Mouse (Mus musculus): Measurements from ENCODE around the gene Plpp1.

Gene Plpp1

GRCm38 (mm10) chr13:112811708-112812403 lies 11.3 kb downstream of the Plpp1 start:
- 80% methylated on average over 8 of the region's 8 CpGs for whole genome bisulfite sequencing

DNA sequence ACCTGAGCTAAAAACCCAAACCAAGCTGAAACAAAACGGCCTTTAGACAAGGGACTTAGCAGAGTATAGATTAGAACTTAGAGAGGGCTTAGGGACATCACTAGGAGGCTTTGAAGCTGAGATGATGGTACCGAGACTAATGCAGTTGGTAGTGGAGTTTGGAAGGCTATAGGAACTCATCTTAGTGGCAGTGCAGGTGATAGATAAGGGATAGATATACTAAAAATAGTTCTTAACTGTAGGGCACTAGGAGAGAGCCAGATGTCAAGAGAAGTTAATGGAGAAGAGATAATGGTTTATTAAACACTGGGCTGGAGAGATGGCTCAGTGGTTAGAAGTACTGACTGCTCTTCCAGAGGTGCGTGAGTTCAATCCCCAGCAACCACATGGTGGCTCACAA lies 15.4 kb downstream of the Plpp1 start:
- 94% methylated on average over 3 of the region's 3 CpGs for WGBS

- WGBS, result 77% methylated on average over 3 of the region's 3 CpGs
Observed at GRCm38 (mm10) chr13:112818125-112818524, 17.5 kb downstream of the Plpp1 start.

- 75% methylated on average over 3 of the region's 3 CpGs for WGBS
Observed at GRCm38 (mm10) chr13:112822413-112822812, 21.8 kb downstream of the Plpp1 start.

GRCm38 (mm10) chr13:112823236-112823910 lies 22.8 kb downstream of the Plpp1 start:
- 75% methylated on average over 6 of the region's 6 CpGs for WGBS

GRCm38 (mm10) chr13:112823911-112824648 lies 23.5 kb downstream of the Plpp1 start:
- WGBS, result 70% methylated on average over 8 of the region's 8 CpGs

DNA sequence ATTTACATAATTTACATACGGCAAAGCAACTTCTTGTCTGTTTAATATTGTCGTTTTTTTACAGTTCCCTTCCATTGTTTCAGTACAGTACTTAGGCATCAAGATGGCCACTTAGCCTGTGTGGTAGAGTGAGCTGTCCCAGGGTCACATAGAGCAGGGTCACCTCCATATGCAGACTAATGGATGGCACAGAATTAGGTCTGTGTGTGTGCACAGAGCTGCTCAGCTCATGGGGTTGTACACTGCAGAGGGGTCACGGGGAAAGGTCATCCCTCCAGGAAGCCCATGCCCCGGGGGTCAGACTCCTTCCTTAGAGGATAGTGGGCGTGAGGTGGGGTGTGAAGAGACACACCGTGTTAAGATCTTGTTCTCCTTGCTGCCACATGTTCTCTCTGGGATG lies 24.9 kb downstream of the Plpp1 start:
- WGBS, result 74% methylated on average over 6 of the region's 6 CpGs

- 93% methylated on average over 2 of the region's 2 CpGs for WGBS
Observed at GRCm38 (mm10) chr13:112829619-112830018, 29.0 kb downstream of the Plpp1 start.

DNA sequence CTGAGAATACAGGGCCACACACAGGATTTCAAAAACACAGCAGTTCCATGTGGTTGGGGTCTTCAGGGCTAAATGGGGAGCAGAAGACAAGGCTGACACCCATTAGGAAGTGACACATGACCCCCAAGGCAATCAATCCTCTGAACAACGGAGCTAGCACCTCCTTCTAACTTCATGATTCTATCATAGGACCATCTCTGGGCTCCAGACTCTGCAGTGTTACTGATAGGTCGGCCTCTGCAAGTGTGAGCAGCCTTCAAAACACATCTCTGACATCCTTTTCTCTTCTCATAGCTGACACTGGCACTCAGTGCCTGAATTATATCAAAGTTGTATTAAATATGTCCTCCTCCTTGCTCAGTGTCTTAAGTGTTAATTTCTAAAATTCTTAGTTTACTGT lies 32.0 kb downstream of the Plpp1 start:
- 91% methylated on average over 2 of the region's 2 CpGs for WGBS

GRCm38 (mm10) chr13:112833253-112833894 lies 32.8 kb downstream of the Plpp1 start:
- WGBS, result 67% methylated on average over 20 of the region's 20 CpGs

GRCm38 (mm10) chr13:112833895-112834263 lies 33.3 kb downstream of the Plpp1 start:
- WGBS, result 75% methylated on average over 3 of the region's 3 CpGs

GRCm38 (mm10) chr13:112835113-112835512 lies 34.5 kb downstream of the Plpp1 start:
- WGBS, result 42% methylated on average over 12 of the region's 12 CpGs

DNA sequence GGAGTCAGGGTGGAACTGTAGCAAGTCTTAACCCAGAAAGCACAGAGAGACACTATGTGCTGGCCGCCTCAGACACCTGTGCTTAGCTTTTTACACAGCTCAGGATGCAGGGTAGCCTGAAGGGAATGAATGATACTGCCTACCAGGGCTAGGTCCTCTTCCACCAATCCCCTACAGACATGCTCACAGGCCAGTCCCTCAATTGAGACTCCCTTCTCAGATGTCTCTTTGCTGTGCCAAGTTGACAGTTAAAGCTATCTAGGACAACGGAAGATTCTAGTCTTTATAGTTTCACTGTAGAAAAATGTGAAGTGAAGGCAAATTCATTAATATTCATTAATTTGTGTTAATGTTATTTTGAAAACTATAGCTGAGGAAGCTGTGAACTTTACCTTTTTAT lies 36.4 kb downstream of the Plpp1 start:
- WGBS, result 89% methylated on average over 2 of the region's 2 CpGs

DNA sequence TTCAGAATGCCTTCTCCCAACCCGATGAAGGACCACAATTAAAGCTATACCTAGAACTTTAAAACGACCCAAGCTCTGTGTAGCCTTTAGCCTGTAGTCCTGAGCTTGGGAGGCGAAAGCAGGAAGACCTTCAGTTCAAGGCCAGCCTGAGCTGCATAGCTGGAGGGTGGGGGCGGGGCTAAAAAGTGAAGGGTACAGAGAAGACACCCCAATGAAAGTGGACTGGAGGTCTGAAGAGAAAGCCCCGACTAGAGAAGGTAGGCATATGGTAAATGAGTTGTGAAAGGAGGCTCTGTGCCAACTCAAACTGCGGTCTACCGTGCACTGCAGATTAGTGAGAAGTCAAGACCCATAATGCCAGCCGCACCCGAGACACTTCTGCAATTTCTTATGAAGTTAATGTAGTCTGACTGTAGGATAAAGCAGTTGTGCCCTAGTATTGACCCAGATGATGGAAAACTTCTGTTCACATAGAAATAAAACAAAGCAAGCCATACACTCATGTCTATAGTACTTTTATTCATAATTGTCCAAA lies 37.1 kb downstream of the Plpp1 start:
- 91% methylated on average over 9 of the region's 9 CpGs for WGBS

DNA sequence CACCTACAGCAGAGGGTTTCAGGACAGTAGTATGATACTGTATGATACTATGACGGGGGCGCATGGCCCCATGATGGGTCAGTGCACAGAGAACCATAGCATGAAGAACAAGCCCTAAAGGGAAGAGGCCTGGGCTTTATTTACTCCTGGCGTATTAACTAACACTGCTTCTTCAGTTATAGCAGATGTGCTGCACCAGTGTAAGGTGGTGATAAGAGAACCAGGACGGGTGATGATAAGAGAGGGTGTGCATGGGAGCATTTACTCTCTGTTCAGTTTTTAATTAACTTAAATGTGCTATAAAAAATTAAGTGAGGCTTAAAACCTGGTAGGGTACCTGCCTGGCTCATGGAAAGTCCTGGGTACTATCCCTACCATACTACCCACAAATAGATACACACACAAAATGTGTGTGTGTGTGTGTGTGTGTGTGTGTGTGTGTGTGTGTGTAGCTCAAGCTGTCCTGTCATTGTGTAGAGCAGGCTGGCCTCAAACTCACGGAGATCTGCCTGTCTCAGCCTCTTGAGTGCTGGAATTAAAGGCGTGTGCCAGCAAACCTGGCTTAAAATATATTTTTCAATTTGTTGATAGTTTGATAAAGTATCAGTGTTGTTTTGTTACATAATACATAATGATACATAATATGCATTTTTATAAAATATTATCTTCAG lies 38.1 kb downstream of the Plpp1 start:
- WGBS, result 96% methylated on average over 6 of the region's 6 CpGs

GRCm38 (mm10) chr13:112840241-112841087 lies 39.9 kb downstream of the Plpp1 start:
- 58% methylated on average over 16 of the region's 16 CpGs for WGBS

DNA sequence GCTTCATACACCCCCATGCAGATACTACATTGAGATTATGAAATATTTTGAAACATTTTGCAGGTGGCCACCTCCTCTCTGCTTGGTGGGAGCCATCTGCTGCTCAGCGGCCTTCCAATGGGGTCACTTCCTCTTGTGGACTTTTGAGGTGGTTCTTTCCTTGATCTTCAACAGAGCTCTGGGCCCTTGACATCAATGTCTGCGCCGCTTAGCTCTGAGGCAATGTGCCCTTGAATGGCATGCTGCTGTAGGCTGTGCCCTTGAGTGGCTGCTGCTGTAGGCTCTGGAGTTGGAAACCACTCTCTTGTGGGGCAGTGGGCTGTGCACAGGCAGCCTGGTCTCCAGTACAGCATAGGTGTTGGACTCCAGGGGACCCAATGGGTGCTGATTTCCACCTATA lies 45.3 kb downstream of the Plpp1 start:
- WGBS, result 97% methylated on average over 3 of the region's 3 CpGs

GRCm38 (mm10) chr13:112853710-112854316 lies 53.2 kb downstream of the Plpp1 start:
- 60% methylated on average over 17 of the region's 17 CpGs for WGBS

GRCm38 (mm10) chr13:112854402-112854801 lies 53.8 kb downstream of the Plpp1 start:
- WGBS, result 49% methylated on average over 6 of the region's 6 CpGs

- WGBS, result 86% methylated on average over 7 of the region's 7 CpGs
Observed at GRCm38 (mm10) chr13:112857921-112858320, 57.3 kb downstream of the Plpp1 start.

All from cerebral cortex, adult 2 months (tissue).